Mouse (Mus musculus): ENCODE results near the gene Cbx6.
A peak's percentile ranks its signal among the peaks of the same experiment; 100 is the strongest.

- peak; percentile 43 for TF ChIP-seq CTCF (IDR thresholded peaks at IDR 0.05; ENCODE audit: control insufficient read depth, insufficient read depth, insufficient read length)
- TF ChIP-seq USF1 (IDR thresholded peaks at IDR 0.05; ENCODE audit: low read depth) = no peak
- TF ChIP-seq CEBPB (IDR thresholded peaks at IDR 0.05; ENCODE audit: low read depth) = no peak
- TF ChIP-seq MAX (IDR thresholded peaks at IDR 0.05) = no peak
- TF ChIP-seq MYOG (IDR thresholded peaks at IDR 0.05; ENCODE audit: control insufficient read depth, extremely low read depth, insufficient read length) = no peak
These were observed 6.0 kb downstream of the Cbx6 start for GRCm38 (mm10) chr15:79828366-79829035.

Measured in C2C12 (cell line).